Mouse (Mus musculus): Measurements from ENCODE around the gene Olfr1412. TPM values are rescaled to one million over a fixed set of nuclear protein-coding genes. Genes with fewer than 3 reads are reported as not detected.
A peak's percentile ranks its signal among the peaks of the same experiment; 100 is the strongest.

The Olfr1412 gene
- polyA plus RNA-seq, 2 experiments: not detected

GRCm38 (mm10) chr1:92596019-92596418, 10.4 kb downstream of the Olfr1412 start:
- H3K27ac ChIP-seq (replicated peaks; ENCODE audit: low read depth, low read length): no peak overlapping the region
- no peak overlapping the region for H3K9ac ChIP-seq (ENCODE audit: low read depth, low read length, severe bottlenecking)
- H3K4me3 ChIP-seq (replicated peaks; ENCODE audit: low read length): no peak overlapping the region
- DNase-seq (ENCODE audit: low spot score): no peak
- H3K4me1 ChIP-seq (ENCODE audit: control insufficient read depth, insufficient read depth, low read length): no peaks in the 10 kb centered on the region
- H3K9me3 ChIP-seq (ENCODE audit: control insufficient read depth, low read length): no peaks in the 10 kb centered on the region
- no peaks in the 10 kb centered on the region for H3K27me3 ChIP-seq (ENCODE audit: control insufficient read depth, insufficient read depth, low read length)
- TF ChIP-seq POLR2A (IDR thresholded peaks at IDR 0.05; ENCODE audit: borderline replicate concordance, extremely low read depth, insufficient read depth, insufficient read length): no peak
- no peak overlapping the region for H3K4me2 ChIP-seq (replicated peaks; ENCODE audit: low read depth, low read length, severe bottlenecking)
- no peak for ATAC-seq (ENCODE audit: low FRiP score, low read depth)
- no peaks in the 10 kb centered on the region for H3K36me3 ChIP-seq (ENCODE audit: control insufficient read depth, insufficient read depth, low read length)
- WGBS: 86% methylated on average over 3 of the region's 3 CpGs

- no peak within 1 kb of the TSS for H3K4me2 ChIP-seq (replicated peaks; ENCODE audit: low read depth, low read length, severe bottlenecking)
- no peaks in the 10 kb centered on the region for H3K36me3 ChIP-seq (ENCODE audit: control insufficient read depth, insufficient read depth, low read length)
- H3K4me1 ChIP-seq (ENCODE audit: control insufficient read depth, insufficient read depth, low read length): no peaks in the 10 kb centered on the region
- H3K27me3 ChIP-seq (ENCODE audit: control insufficient read depth, insufficient read depth, low read length): no peaks in the 10 kb centered on the region
- H3K4me3 ChIP-seq (replicated peaks; ENCODE audit: low read length): no peak within 1 kb of the TSS
- no peak within 1 kb of the TSS for H3K9ac ChIP-seq (ENCODE audit: low read depth, low read length, severe bottlenecking)
- ATAC-seq (ENCODE audit: low FRiP score, low read depth) (no peak), DNase-seq (ENCODE audit: low spot score) (no peak)
- H3K9me3 ChIP-seq (ENCODE audit: control insufficient read depth, low read length): no peaks in the 10 kb centered on the region
- no peak for TF ChIP-seq POLR2A (IDR thresholded peaks at IDR 0.05; ENCODE audit: borderline replicate concordance, extremely low read depth, insufficient read depth, insufficient read length)
- WGBS: 94% methylated on average over 1 of the region's 1 CpGs
- H3K27ac ChIP-seq (replicated peaks; ENCODE audit: low read depth, low read length): no peak within 1 kb of the TSS
These were observed 19.9 kb downstream of the Olfr1412 start, which contains the start of gene Olfr1410 for GRCm38 (mm10) chr1:92605482-92605881. Gene Olfr1410 (plus strand): TSS chr1:92605782.

- Histone ChIP-seq H3K36me3 (ENCODE audit: control insufficient read depth, insufficient read depth, low read length) (no peaks in the 10 kb centered on the region), H3K9me3 (ENCODE audit: control insufficient read depth, low read length) (no peaks in the 10 kb centered on the region), H3K4me3 (replicated peaks; ENCODE audit: low read length) (no peak overlapping the region), H3K4me2 (replicated peaks; ENCODE audit: low read depth, low read length, severe bottlenecking) (no peak overlapping the region), H3K9ac (ENCODE audit: low read depth, low read length, severe bottlenecking) (no peak overlapping the region), H3K27ac (replicated peaks; ENCODE audit: low read depth, low read length) (no peak overlapping the region), H3K4me1 (ENCODE audit: control insufficient read depth, insufficient read depth, low read length) (no peaks in the 10 kb centered on the region), H3K27me3 (ENCODE audit: control insufficient read depth, insufficient read depth, low read length) (no peaks in the 10 kb centered on the region)
- WGBS: 74% methylated on average over 4 of the region's 4 CpGs
- ATAC-seq (ENCODE audit: low FRiP score, low read depth): no peak
- no peak for DNase-seq (ENCODE audit: low spot score)
- TF ChIP-seq POLR2A (IDR thresholded peaks at IDR 0.05; ENCODE audit: borderline replicate concordance, extremely low read depth, insufficient read depth, insufficient read length): no peak
These were observed 22.1 kb downstream of the Olfr1412 start for GRCm38 (mm10) chr1:92607711-92608110.

- Histone ChIP-seq H3K4me1 (ENCODE audit: control insufficient read depth, insufficient read depth, low read length) (no peaks in the 10 kb centered on the region), H3K9me3 (ENCODE audit: control insufficient read depth, low read length) (no peaks in the 10 kb centered on the region), H3K9ac (ENCODE audit: low read depth, low read length, severe bottlenecking) (no peak overlapping the region), H3K4me3 (replicated peaks; ENCODE audit: low read length) (no peak overlapping the region), H3K27ac (replicated peaks; ENCODE audit: low read depth, low read length) (no peak overlapping the region), H3K27me3 (ENCODE audit: control insufficient read depth, insufficient read depth, low read length) (no peaks in the 10 kb centered on the region), H3K4me2 (replicated peaks; ENCODE audit: low read depth, low read length, severe bottlenecking) (no peak overlapping the region), H3K36me3 (ENCODE audit: control insufficient read depth, insufficient read depth, low read length) (no peaks in the 10 kb centered on the region)
- ATAC-seq (ENCODE audit: low FRiP score, low read depth) (peak; percentile 57; the same call in 1 of the 2 replicates), DNase-seq (ENCODE audit: low spot score) (peak; percentile 63)
- TF ChIP-seq POLR2A (IDR thresholded peaks at IDR 0.05; ENCODE audit: borderline replicate concordance, extremely low read depth, insufficient read depth, insufficient read length): no peak
- WGBS: 6% methylated on average over 5 of the region's 5 CpGs
These were observed 25.4 kb downstream of the Olfr1412 start for GRCm38 (mm10) chr1:92611008-92611407.

- WGBS: 43% methylated on average over 4 of the region's 4 CpGs
- no peak for TF ChIP-seq POLR2A (IDR thresholded peaks at IDR 0.05; ENCODE audit: borderline replicate concordance, extremely low read depth, insufficient read depth, insufficient read length)
- DNase-seq (ENCODE audit: low spot score): no peak
- Histone ChIP-seq H3K27me3 (ENCODE audit: control insufficient read depth, insufficient read depth, low read length) (no peaks in the 10 kb centered on the region), H3K4me2 (replicated peaks; ENCODE audit: low read depth, low read length, severe bottlenecking) (no peak overlapping the region), H3K4me3 (replicated peaks; ENCODE audit: low read length) (no peak overlapping the region), H3K4me1 (ENCODE audit: control insufficient read depth, insufficient read depth, low read length) (no peaks in the 10 kb centered on the region), H3K36me3 (ENCODE audit: control insufficient read depth, insufficient read depth, low read length) (no peaks in the 10 kb centered on the region), H3K27ac (replicated peaks; ENCODE audit: low read depth, low read length) (no peak overlapping the region), H3K9ac (ENCODE audit: low read depth, low read length, severe bottlenecking) (no peak overlapping the region), H3K9me3 (ENCODE audit: control insufficient read depth, low read length) (no peaks in the 10 kb centered on the region)
- no peak for ATAC-seq (ENCODE audit: low FRiP score, low read depth)
These were observed 27.6 kb downstream of the Olfr1412 start for GRCm38 (mm10) chr1:92613175-92613574.

GRCm38 (mm10) chr1:92614516-92614915, 28.9 kb downstream of the Olfr1412 start:
- H3K4me3 ChIP-seq (replicated peaks; ENCODE audit: low read length): no peak overlapping the region
- 16% methylated on average over 1 of the region's 1 CpGs for WGBS
- ATAC-seq (ENCODE audit: low FRiP score, low read depth) (no peak), DNase-seq (ENCODE audit: low spot score) (peak; percentile 28)
- H3K27me3 ChIP-seq (ENCODE audit: control insufficient read depth, insufficient read depth, low read length): no peaks in the 10 kb centered on the region
- H3K27ac ChIP-seq (replicated peaks; ENCODE audit: low read depth, low read length): no peak overlapping the region
- TF ChIP-seq POLR2A (IDR thresholded peaks at IDR 0.05; ENCODE audit: borderline replicate concordance, extremely low read depth, insufficient read depth, insufficient read length): no peak
- H3K9me3 ChIP-seq (ENCODE audit: control insufficient read depth, low read length): no peaks in the 10 kb centered on the region
- no peaks in the 10 kb centered on the region for H3K4me1 ChIP-seq (ENCODE audit: control insufficient read depth, insufficient read depth, low read length)
- H3K4me2 ChIP-seq (replicated peaks; ENCODE audit: low read depth, low read length, severe bottlenecking): no peak overlapping the region
- no peaks in the 10 kb centered on the region for H3K36me3 ChIP-seq (ENCODE audit: control insufficient read depth, insufficient read depth, low read length)
- no peak overlapping the region for H3K9ac ChIP-seq (ENCODE audit: low read depth, low read length, severe bottlenecking)

Measured in limb, embryonic 14.5 days (tissue).